Mouse (Mus musculus): ENCODE measurements around the gene S1pr5.
"Not testable (repeated sequence)": the region's sequence is repeated elsewhere in the genome, so short reads cannot be mapped to it uniquely, and the experiment has no call there.

The S1pr5 gene

DNA sequence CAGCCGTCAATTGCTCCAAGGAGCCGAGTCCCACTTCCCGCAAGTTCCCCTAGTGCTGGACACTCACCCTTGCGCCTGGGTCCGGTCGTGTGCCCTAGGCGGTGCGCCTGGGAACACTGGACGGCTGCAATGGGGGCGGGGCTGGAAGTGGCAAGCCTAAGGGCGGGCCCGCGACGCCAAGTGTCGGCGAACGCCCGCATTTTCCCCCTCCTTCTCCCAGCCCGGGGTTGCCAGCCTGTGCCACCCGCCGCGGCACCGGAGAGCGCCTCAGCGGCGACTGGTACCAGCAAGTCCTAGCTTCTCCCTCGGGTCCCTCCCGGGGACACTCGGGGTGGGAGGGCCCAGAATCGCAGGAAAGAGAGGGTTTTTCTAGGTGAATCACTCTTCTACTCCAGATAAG, at the start of gene S1pr5:
Gene S1pr5 (minus strand): TSS at position 118 of the 400 bp plus-strand sequence.
- no peak for DNase-seq (ENCODE audit: low spot score)

GRCm38 (mm10) chr9:21292271-21292670, 44.0 kb upstream of the S1pr5 start:
- DNase-seq (ENCODE audit: low spot score): no peak

- DNase-seq (ENCODE audit: low spot score): not testable (repeated sequence)
These were observed 43.6 kb upstream of the S1pr5 start for GRCm38 (mm10) chr9:21291868-21292267.

DNA sequence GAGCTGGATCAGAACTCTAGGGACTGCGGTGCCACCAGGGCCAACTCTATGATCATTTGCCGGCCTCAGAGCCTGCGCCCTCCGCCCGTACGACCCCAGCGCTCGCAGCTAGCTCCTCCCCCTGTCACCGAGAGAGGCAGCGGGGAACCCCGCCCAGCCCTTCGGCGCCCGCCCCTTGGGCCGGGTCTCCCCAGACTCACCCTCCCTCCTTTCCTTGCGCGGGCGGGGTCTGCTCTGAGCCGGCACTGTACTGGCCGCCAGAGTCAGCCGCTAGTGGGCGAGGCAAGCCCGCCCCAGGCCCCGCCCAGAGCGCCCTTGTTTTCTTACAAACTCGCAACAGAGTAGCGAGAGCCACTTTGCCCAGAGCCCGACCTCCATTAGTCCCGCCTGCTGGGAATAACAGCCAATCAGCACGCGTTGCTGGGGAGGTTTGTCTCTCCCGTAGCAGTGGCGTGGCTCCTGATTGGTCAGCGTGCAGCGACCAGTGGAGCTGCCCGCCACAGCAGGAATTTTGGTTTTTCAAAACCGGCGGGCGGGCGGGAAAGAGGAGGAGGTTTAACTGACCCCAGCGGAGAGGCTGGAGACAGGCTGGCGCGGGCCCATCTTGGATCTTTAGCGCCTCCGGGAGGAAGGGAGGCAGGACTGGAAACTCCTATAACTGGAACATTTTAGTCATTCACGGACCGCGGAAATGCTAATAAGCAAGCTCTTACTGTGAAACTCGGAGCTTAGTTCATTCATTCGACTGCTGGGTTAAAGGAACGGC, 43.0 kb upstream of the S1pr5 start, which contains the start of gene Cdkn2d:
Gene Cdkn2d (minus strand): TSS at position 386 of the 766 bp plus-strand sequence.
- peak; percentile 100 for DNase-seq (ENCODE audit: low spot score)

DNA sequence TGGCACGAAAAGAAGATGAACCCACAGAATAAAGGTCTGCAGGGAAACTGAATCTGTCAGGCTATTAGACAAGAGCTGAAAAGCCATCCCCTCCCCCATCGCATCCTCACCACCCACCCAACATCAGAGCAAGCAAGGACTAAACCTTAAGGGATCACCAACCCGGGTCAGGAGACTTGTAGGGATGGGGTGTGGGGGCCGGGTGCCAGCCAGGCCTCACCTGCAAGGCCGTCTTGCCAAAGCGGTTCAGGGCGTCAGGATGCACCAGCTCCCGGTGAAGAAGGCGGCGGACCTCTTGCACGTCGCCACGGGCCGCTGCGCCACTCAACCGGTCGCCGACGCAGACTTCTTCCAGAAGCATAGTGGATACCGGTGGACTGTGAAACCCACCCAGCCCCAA, 42.3 kb upstream of the S1pr5 start:
- DNase-seq (ENCODE audit: low spot score): no peak

- no peak for DNase-seq (ENCODE audit: low spot score)
These were observed 41.1 kb upstream of the S1pr5 start for GRCm38 (mm10) chr9:21289337-21289671.

DNA sequence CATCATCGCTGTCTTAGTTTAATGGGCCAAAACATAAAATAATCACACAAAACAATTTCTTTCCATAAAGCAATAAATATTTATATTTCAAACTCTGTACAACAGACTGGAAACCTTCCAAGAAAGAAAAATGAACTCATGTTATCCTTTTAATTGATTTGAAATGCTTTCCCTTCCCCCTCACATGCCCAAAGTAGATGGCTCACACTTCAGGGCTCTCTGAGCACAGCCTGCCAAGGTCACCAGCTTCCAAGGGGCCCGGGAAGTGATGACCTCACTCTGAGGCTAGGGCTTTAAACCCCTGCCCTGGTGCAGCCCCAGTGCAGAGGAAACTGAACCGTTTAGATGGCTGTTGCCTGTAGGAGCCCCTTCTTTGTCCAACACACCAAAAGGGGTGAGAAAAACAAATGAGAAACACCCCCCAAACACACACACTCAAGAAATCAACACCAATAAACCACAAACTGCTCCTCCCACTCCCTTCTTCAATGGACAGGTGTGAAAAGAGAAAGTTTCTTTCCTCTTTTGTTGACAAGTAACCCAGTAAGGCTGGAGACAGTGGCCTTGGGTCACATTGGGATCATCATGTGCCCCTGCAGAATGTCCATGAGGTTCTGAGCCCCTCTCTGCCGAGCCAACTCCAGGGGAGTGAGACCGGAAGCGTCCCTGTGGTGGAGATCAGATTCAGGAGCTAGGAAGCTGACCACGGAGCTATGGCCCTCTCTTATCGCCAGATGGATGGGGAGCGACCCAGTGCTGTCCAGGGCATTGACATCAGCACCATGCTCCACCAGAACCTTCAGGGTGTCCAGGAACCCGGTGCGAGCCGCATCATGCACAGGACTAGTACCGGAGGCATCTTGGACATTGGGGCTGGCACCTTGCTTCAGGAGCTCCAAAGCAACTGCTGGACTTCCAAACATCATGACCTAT, 40.4 kb upstream of the S1pr5 start:
- DNase-seq (ENCODE audit: low spot score): no peak

DNA sequence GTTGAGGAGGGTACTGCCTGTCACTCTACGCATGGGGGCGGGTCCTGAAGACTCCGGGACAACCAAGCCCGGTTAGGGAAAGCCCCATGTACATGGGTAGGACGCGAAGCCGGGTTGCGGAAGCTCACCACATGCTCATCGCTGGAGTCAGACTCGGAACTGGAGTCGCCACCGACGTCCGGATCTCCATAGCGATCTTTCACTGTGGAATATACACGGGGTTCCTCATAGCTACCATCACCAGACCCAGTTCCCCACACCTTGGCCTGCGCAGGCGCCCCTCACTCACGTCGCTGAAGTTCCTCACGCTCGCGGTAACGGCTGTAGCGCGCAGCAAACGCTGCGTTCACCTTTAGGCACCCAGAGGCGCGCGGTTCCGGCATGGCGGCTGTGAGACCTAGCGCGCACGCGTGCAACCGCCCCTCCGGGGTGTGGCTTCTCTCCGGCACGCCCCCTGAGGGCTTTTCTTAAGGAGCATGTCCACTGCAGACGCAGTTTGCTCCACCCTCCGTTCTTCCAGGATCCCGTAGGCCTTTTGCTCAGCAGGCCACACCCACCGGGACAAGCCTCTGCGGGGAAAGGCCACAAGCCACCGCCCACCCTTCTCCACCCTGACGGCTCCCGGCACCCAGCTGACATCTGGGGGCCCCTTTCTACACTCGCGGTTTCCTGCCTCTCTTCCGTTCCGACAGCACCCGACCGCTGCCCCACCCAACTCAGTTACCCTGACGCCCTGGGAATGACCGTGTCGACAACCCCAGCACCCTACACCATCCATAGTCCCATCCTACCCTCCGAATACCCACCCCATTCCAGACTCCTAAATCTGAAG, 39.5 kb upstream of the S1pr5 start, which contains the start of gene Kri1:
Gene Kri1 (minus strand): TSS at position 399 of the 832 bp plus-strand sequence.
- peak; percentile 96 for DNase-seq (ENCODE audit: low spot score)

DNA sequence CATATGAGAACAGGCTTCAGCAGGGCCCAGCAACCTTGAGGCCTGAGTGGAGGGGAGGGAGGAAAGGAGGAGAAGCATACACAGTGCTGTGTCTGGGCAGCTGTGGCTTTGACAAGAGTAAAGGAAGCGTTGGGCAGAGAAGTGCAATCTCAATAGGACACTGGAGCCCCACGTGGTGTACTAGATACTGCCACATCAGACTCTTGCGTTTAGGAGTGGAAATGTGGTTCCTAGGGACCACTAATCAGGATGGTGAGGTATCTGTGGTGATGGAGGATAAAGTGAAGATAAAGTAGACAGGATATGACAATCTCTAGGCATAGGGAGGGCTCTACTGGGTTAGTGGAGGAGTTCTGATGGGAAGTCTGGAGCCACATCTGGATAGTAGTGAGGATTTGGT, 38.5 kb upstream of the S1pr5 start:
- no peak for DNase-seq (ENCODE audit: low spot score)

GRCm38 (mm10) chr9:21283994-21284393, 35.8 kb upstream of the S1pr5 start:
- peak; percentile 39 for DNase-seq (ENCODE audit: low spot score)

DNA sequence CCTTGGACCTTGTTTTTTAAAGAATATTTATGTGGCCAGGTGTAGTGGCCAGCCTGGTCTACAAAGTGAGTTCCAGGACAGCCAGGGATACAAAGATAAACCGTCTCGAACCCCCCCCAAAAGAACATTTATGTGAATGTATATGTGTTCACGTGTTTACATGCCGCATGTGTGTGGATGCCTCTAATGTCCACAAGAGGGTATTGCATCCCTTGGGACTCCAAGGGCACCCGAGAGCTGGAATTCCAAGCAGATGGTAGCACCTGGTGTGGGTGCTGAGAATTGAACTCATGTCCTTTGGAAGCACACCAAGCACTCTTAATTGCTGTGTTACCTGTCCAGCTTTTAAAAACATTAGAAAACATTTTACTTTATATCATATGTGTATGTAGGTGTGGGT, 35.3 kb upstream of the S1pr5 start:
- DNase-seq (ENCODE audit: low spot score): no peak

- DNase-seq (ENCODE audit: low spot score): no peak
These were observed 29.5 kb upstream of the S1pr5 start for GRCm38 (mm10) chr9:21277776-21278175.

DNA sequence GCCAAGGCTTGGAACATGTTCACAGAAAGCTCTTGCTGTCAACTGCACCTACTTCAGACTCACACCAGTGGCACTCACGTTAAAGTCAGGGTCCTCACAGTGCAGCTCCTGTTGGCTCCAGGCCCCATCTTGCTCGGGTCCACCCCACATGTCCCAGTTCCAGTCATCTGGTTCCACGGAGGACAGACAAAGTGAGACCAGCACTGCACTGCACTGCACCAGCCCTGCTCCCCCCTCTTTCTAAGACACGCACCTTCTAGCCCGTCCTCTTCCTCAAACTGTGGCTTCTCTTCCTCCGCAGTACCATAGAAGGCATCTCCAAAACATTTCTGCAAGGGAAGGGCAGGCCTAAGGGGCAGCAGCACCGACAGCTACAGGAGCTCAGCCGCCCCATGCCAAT, 28.1 kb upstream of the S1pr5 start:
- no peak for DNase-seq (ENCODE audit: low spot score)

DNA sequence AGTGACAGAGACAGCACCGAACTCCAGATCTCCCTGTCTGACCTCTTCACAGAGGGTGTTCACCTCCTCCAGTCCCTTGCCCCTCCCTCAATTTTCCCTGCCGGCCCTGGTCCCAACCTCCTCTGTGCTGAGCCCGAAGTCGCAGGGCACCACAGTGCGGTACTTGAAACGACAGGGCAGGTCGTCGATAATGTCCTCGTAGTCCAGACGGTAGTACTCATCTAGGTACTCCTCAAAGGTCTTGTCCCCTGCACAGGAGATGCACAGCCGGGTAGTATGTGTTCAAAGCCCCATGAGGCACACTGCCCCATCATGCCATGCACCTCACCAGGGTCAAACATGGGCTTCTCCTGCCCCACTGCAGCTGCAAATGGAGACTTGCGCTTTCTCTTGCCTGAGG, 27.5 kb upstream of the S1pr5 start:
- DNase-seq (ENCODE audit: low spot score): no peak

- DNase-seq (ENCODE audit: low spot score): no peak
These were observed 26.9 kb upstream of the S1pr5 start for GRCm38 (mm10) chr9:21275013-21275710.

GRCm38 (mm10) chr9:21274336-21274735, 26.1 kb upstream of the S1pr5 start:
- DNase-seq (ENCODE audit: low spot score): no peak

DNA sequence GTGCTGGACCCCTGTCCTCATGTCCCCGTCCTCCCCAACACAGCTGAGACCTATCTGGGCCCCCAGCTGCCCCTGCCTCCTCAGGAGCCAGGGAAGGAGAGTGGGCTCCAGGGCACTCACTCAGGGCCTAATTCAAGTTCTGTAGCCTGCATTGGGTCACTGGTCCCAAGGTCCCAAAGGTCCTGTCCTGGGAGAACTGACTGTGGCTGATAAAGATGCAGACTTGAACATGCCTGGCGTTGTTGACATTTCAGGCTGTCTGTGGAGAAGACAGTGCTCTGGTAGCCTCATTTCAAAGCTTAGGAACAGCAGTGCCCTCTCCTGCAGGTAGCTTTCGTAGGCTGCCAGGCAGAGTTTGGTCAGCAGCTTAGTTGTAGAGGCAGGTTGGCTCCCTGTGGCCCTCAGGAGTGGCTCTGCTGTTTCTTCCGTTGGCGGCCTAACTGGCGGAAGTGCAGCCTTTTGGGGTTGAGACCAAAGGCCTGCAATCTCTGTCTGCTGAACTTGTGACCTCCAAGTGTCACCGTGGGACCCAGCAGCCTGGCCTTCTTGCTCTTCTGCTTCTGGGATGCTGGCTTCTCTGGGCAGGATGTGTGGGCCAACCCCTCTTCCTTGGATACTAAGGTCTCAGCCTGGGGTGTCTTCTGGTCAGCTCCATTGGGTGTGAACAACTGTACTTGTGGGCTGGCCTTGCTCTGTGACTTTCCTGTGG, 25.4 kb upstream of the S1pr5 start:
- no peak for DNase-seq (ENCODE audit: low spot score)

- DNase-seq (ENCODE audit: low spot score): no peak
These were observed 24.9 kb upstream of the S1pr5 start for GRCm38 (mm10) chr9:21273094-21273493.

DNA sequence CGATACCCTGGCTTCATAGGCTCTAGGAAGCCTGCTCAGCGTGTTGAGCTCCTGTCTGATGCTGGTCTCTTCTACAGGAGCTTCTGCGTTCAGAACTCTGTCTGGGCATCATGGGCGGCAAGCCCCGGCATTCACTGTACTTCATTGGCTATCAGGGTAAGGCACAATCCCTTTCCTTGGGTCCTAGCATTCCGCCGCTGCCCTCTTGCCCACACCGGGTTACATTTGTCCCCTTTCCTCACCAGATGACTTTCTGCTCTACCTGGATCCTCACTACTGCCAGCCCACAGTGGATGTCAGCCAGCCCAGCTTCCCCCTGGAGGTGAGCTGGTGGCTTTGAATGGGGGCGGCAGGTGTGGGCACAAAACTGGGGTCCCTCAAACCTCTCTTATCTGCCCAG, 24.1 kb upstream of the S1pr5 start:
- no peak for DNase-seq (ENCODE audit: low spot score)

DNA sequence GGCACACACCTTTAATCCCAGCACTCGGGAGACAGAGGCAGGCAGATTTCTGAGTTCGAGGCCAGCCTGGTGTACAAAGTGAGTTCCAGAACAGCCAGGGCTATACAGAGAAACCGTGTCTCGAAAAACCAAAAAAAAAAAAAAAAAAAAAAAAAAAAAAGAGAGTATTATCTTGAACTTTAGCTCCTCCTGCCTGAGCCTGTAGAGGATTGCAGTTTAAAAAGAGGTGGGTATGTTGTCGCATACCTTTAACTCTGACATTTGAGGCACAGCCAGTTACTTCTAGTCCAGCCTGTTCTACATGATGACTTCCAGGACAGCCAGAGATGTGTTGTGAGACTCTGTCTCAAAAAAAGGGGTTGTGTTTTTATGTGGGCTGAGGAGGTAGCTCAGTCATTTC, 21.3 kb upstream of the S1pr5 start:
- not testable (repeated sequence) for DNase-seq (ENCODE audit: low spot score)

GRCm38 (mm10) chr9:21268305-21268704, 20.1 kb upstream of the S1pr5 start:
- no peak for DNase-seq (ENCODE audit: low spot score)

All from yolk sac, embryonic 10.5 days (tissue).